Mouse (Mus musculus) colon, adult 2 months (tissue): ENCODE results near the gene Tmem161a. TPM values are rescaled to one million over a fixed set of nuclear protein-coding genes. Genes with fewer than 3 reads are reported as not detected.

Experiments used
- polyA plus RNA-seq: library from polyadenylated mRNA; depleted of rRNA; stranded (reverse); fragments of >200 nt; gene quantifications from 2 replicates; pipeline ENCODE4 v1.2.3, GENCODE M21; 2012; rRNA removed

The Tmem161a gene
- polyA plus RNA-seq = 132 and 143 TPM in 2 replicates

DNA sequence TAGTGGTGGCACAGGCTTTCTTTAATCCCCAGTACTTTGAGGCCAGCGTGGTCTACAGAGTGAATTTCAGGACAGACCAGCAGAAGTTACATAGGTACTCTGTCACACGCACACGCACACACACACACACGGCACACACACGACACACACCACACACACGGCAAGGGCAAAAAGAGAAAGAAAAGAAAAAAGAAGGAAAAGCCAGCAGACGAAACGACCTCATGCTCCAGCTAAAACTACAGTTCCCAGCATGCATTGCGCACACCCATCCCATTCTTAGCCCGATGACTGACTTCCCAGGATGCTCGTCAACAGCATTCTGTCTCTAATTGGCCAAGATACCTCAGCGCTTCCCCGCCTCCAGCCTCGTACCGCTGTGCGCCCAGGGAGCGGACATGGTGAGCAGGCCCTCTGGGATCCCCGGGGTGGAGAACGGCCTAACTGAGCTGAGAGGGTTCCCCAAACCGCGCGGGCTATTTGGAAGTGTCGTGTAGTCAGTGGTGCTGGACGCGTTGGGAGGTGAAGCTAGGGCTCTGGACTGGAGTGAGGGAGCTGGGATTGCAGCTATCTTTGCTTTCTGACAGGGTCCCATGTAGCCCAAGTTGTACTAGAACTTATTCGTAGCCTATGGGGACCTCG lies at the start of gene Tmem161a:
Gene Tmem161a (plus strand): TSS at position 314 of the 639 bp plus-strand sequence.

DNA sequence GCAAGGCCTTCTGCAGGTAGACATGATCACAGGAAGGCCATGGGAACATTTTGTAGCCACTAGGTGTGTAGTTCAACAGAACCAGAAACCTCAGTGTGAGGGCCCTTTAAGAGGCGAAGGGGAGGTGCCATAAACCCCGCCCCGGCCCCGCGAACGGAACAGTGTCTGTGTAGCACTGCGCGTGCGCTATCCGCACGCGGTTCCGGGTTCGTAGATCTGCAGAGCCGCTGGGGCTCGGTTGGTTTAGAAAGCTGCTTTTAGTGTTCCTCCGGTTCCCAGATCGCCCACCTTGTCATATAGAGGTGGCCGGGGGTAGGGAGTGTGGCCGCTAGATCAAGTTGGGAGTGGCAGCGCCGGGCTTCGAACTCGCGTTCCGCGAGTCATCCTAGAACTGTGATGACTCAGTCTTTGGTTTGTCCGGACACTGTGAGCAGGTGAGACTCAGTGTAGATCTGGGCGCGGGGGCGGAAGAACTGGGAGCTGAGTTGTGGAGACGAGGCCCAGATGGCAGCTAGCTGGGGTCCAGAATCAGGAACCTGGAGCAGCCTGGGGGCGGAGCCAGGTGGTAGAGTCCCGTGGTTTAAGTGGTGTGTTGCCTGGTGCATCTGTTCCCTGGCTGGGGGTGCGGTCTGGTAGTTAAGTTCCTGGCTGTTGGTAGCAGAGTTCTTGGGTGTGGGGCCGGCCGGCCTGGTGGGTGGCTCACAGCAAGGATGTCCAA lies 40.8 kb upstream of the Tmem161a start, which contains the start of gene Nr2c2ap:
Gene Nr2c2ap (plus strand): TSS at position 168 of the 718 bp plus-strand sequence.

DNA sequence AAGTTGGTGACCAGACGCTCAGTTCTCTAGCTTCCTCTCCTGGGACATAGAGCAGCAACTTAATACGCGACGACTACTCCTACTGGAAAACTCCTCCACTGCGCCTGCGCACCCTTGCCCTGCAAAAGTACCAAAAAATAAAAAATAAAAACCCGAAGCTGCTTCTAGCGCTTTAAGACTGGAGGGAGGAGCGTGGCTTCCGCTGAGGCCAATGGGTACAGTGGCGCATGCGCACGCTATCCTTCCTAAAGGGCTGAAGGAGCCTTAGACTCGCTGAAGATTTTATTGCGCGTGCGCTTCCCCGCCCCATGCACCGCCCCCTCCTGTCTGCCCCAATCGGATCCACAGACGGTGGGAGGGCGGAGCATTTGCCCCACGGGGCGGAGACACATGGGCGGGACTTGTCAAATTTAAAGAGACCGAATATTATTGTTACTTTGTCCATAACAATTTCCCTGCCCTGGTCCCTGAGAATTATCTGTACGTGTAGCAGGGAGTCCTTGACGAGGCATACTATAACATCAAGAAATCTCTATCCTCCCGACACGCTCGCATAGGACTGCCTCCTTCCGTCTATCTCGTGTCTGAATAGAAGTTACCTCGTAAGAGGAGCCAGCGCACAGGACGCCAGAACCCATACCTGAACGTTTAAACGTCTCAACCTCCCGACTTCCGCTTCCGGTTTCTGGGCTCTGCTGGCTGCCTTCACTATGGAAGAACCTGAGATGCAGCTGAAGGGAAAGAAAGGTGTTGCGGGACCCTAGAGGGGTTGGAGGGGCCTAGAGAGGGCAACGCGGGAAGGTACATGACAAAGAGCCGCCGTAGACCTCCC lies 32.9 kb upstream of the Tmem161a start, which contains the start of the genes Rfxank, Borcs8 and Mef2b:
Gene Rfxank (minus strand): TSS at position 129 of the 832 bp plus-strand sequence.
Gene Borcs8 (plus strand): TSS at position 474 of the 832 bp plus-strand sequence.
Gene Mef2b (plus strand): TSS at position 686 of the 832 bp plus-strand sequence.

DNA sequence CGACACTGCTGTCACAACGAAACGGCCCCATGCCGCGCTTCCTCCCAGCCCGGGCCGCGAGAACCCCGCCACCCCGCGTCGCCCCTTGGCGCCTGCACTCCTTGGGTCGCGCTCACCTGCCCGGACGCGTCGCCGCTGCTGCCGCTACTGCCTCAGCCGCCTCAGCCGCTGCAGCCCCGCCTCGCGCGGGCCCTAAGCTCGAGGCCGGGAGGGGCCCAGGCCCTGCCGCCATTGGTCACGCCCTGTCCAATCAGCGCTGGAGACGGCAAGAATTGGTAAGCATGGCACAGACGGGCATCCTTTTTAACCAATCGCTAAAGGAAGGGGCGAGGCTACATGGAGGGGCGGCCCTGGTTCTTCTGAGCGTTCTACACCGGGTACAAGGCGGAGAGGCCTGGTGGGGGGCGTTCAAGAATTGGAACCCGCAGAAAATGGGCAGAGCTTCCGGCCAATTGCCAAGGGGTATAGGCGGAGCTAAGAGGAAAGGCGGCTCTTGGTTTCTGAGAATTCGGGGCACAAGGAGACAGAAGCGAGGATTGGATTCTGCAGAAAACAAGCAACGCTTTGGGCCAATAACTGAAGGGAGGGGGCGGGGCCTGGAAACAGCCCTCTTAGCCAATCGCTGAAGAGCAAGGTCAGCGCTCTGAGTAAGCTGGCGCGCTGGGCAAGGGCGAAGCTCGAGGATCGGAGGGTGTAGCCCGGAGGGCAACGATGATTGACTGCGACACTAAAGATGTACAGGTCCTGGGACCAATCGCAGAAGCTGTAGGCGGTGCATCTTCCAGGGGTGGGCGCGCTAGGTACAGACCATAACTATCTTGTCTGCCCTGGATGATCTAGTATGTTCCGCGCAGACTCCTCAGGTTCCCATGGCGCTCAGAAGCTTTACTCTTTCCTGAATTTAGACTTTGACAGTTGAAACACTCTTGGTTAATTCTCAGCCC lies 40.2 kb downstream of the Tmem161a start, which contains the start of gene Slc25a42:
Gene Slc25a42 (minus strand): TSS at position 194 of the 944 bp plus-strand sequence.

Other genes with a start within 250 kb of the Tmem161a start
- gene Gatad2a, start 176.0 kb upstream of the Tmem161a start, polyA plus RNA-seq = 72.8 and 80.7 TPM in 2 replicates
- gene Mau2, start 129.6 kb upstream of the Tmem161a start, polyA plus RNA-seq = 99.7 and 112 TPM in 2 replicates
- 9.0 and 10.1 TPM in 2 replicates for gene Sugp1, start 129.5 kb upstream of the Tmem161a start, polyA plus RNA-seq
- 39.3 and 82.7 TPM in 2 replicates for gene Tm6sf2, start 99.4 kb upstream of the Tmem161a start, polyA plus RNA-seq
- gene Hapln4, start 88.9 kb upstream of the Tmem161a start, polyA plus RNA-seq = 0.93 and 2.4 TPM in 2 replicates
- gene Ncan, start 51.5 kb upstream of the Tmem161a start, polyA plus RNA-seq = 0.09 and 0.15 TPM in 2 replicates
- 11.2 and 15.2 TPM in 2 replicates for gene Nr2c2ap, start 41.0 kb upstream of the Tmem161a start, polyA plus RNA-seq
- 39.1 and 40.5 TPM in 2 replicates for gene Rfxank, start 33.2 kb upstream of the Tmem161a start, polyA plus RNA-seq
- gene Borcs8, start 32.9 kb upstream of the Tmem161a start, polyA plus RNA-seq = 87.7 and 91.9 TPM in 2 replicates
- 0.36 and 0.67 TPM in 2 replicates for gene Mef2b, start 32.6 kb upstream of the Tmem161a start, polyA plus RNA-seq
- 23.6 and 29.4 TPM in 2 replicates for gene Slc25a42, start 39.9 kb downstream of the Tmem161a start, polyA plus RNA-seq
- gene Sugp2, start 61.9 kb downstream of the Tmem161a start, polyA plus RNA-seq = 24.7 and 26.6 TPM in 2 replicates
- gene Armc6, start 62.1 kb downstream of the Tmem161a start, polyA plus RNA-seq = 18.5 and 20.5 TPM in 2 replicates
- gene Homer3, start 110.5 kb downstream of the Tmem161a start, polyA plus RNA-seq = 14.8 and 15.3 TPM in 2 replicates
- gene Ddx49, start 130.1 kb downstream of the Tmem161a start, polyA plus RNA-seq = 50.8 and 53.9 TPM in 2 replicates
- gene Cope, start 130.2 kb downstream of the Tmem161a start, polyA plus RNA-seq = 567 and 576 TPM in 2 replicates
- 1.2 and 1.3 TPM in 2 replicates for gene Cers1, start 143.4 kb downstream of the Tmem161a start, polyA plus RNA-seq
- gene Gdf1, start 157.5 kb downstream of the Tmem161a start, polyA plus RNA-seq = 1.4 and 2.2 TPM in 2 replicates
- 39.4 and 51.9 TPM in 2 replicates for gene Upf1, start 180.9 kb downstream of the Tmem161a start, polyA plus RNA-seq
- gene Comp, start 201.2 kb downstream of the Tmem161a start, polyA plus RNA-seq = 0.34 and 1.3 TPM in 2 replicates